Mouse (Mus musculus) layer of hippocampus, adult 18-20 months (tissue): ENCODE data around the gene St3gal2. TPM values are rescaled to one million over a fixed set of nuclear protein-coding genes. Genes with fewer than 3 reads are reported as not detected.
A peak's percentile ranks its signal among the peaks of the same experiment; 100 is the strongest.
"Not testable (repeated sequence)": the region's sequence is repeated elsewhere in the genome, so short reads cannot be mapped to it uniquely, and the experiment has no call there.

Experiments used
- DNase-seq, 2 experiments: peaks; one replicate each; pipeline ENCODE4 v3.0.0; 2022; ENCODE audit warnings: low spot score in 2 of 2
- long read RNA-seq: library from polyadenylated mRNA; stranded (forward); transcript quantifications from one replicate; pipeline ENCODE4 v2.0.0, GENCODE M21; 2021
- total RNA-seq, 2 experiments: library from RNA; stranded (reverse); gene quantifications; 2 replicates each; pipeline ENCODE4 v1.2.3; 2021

Gene St3gal2
- 100 to 1,000 TPM; 101 to 103 TPM for total RNA-seq
- long read RNA-seq, full-length matches to known transcripts: 97 of 140 reads
- long read RNA-seq, partial matches to known transcripts: 28 of 140 reads
- long read RNA-seq, other reads (novel, unspliced or antisense): 15 of 140 reads

DNA sequence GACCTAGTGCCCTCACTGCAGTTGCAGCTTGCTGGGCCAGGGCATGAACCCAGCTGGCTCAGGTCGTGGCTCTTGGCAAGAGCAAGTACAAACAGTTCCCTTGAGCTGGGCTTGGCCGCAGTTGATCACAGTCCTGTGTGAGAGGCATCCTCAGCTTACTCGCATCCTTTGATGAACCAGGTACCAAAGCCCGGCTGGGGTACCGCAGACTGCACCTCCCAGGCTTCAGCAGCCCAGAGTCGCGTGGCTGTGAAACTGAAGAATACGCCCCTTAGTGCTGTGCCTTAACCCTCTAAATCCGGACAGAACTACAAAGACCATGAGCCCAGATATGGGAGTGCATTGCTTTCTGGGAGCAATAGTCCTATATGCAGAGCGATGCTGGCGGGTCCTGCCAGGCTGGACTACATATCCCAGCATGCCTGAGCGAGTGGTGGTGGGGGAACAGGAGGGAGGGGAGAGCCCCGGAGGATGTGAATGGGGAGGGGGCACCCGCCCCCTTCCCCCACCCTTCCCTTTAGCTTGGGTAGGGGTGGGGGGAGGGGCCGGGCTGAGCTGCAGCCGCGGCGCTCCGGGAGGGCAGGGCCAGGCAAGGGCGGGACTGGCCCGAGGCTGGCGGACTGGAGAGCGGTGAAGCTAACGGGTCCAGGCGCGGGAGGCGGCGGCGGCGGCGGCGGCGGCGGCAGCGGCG is at the start of gene St3gal2:
TSS of gene St3gal2 (plus strand) at position 582 of the 691 bp plus-strand sequence.
- peak; percentile 91 to 96 for DNase-seq

GRCm38 (mm10) chr8:110870501-110870900 is 49.2 kb upstream of the St3gal2 start:
- DNase-seq: no peak

DNA sequence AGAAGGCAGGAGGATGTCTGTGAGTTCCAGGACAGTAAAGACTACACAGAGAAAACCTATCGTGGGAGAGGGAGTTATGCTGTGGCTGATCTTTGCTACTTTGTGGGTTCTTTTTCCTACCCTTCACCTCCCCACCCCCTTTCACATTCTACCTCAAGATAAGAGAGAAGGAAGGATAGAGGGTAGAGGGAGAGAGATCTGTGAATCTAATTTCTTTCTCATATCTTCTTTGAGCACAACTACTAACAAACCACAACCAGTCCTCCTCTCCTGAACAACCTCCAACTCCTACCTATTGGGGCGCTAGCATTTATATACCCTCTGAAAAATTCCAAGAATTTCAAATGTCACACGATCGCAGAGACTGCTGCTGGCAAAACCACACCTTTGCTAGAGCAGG is 41.9 kb upstream of the St3gal2 start:
- no peak for DNase-seq

DNA sequence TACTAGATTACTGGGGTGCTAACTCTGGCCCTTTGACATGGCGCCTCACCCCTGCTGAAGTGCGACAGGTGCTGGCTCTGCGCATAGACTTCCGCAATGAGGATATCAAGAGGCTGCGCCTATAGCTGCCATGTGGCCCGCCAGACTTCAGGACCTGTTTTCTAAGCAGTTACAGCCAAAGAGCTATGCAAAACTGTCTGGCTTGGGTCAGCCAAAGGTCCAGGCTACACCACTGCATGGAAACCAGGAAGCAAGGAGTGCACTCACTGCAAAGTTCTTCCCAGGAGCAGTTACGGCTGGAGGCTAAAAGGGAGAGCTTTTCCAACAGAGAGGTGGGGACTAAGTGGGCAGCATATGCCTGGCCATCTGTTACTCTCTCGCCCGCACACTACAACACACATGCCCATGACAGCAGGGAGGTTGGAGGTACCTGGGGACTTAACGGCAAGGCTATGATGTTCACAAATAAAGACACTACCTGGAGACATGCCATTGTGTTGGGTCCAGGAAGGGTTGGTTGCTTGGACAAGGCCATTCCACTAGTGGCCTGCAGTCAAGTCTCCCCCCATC is 37.9 kb upstream of the St3gal2 start:
- DNase-seq: peak in 1 of 2 experiments; percentile 63

DNA sequence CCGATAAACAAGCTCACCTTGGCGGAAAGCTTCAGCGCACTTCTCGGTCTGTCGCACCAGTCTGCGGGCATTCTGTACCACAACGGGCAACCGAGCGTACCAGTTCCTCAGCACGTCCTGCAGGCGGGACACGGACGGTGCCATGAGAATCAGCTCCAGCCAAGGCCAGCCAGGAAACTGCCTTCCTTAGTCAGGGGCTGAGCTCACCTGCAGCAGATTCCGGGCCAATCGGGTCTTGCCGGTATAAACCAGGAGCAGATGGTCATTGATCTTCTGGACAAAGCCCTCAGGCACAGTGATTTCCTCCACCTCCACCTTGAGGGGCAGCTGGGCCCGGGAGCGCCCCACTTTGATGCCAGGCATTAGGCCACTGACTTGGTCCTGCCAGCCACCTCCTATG is 35.9 kb upstream of the St3gal2 start:
- no peak for DNase-seq

DNA sequence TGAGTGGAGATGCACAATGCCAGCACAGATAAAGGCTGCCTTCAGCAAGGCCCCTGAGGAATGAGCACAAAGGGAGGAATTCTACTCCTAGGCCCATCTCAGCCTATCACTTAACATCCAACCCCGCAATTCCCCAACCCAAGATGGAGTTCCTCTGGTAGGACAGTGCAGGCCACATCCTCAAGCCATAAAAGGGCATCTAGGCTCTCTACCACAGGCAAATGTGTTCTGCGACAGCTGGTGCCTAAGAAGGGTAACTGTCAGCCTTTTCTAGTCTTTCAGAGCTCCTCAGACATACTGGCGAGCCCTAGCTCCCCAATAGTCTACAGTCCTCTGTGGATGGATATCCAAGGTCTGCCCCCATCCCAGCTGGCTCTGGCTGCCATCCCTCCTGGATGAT is 33.1 kb upstream of the St3gal2 start:
- DNase-seq: peak in 1 of 2 experiments; percentile 43

DNA sequence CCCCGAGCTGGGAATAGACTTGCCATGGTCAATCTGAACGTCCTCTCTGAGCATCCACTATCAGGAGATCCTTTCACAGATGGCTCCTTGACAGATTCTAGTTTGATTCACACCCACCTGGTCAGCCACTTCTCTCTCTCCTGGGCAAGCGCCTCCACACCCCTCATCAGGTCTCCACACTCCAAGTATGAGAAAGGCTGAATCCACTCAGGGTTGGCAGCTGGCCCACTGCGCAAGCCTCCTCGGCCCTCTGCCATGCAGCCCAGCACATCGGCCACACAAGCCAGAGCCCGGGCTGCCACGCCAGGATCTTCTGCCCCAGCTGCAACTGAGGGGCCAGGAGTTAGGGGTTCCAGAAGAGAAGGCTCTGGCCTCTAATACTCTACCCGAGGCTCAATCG is 32.2 kb upstream of the St3gal2 start:
- no peak for DNase-seq

- DNase-seq: peak; percentile 50 to 82
Observed at GRCm38 (mm10) chr8:110888441-110888840, 31.3 kb upstream of the St3gal2 start.

DNA sequence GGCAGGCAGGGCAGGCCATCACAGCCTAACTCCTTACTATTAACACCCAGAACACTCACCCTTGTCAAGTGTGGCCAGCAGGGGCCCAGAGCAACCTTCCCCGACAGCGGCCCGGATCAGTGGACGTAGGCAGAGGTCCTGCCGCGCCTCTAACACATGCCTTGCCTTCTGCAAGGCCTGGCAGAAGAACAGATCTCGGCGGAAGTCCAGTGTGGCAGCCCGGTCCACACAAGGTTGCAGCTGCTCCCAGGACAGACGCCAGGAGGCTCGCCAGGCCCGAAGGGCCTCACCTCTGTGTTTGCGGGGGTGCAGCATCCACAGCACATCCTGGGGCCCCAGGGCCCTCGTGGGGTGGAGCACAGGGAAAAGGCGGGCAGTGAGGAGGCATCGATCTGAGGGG is 30.9 kb upstream of the St3gal2 start:
- DNase-seq: no peak

GRCm38 (mm10) chr8:110889904-110890470 is 29.7 kb upstream of the St3gal2 start:
- no peak for DNase-seq

DNA sequence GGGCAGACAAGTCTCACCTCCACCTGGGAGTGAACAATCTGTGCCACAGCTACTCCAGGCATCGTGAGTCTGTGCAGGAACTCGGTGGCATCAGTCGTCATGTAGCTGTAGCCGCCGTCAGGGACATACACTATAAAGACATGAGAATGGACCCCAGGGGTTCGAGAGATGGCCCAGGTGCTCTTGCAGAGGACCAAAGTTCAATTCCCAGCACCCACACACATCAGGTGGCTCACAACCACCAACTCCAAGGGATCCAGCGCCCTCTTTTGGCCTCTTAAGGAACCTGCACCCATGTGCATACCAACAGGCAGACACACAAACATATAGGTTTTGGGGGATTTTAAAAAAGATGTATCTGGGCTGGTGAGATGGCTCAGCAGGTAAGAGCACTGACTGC is 27.7 kb upstream of the St3gal2 start:
- DNase-seq: no peak

DNA sequence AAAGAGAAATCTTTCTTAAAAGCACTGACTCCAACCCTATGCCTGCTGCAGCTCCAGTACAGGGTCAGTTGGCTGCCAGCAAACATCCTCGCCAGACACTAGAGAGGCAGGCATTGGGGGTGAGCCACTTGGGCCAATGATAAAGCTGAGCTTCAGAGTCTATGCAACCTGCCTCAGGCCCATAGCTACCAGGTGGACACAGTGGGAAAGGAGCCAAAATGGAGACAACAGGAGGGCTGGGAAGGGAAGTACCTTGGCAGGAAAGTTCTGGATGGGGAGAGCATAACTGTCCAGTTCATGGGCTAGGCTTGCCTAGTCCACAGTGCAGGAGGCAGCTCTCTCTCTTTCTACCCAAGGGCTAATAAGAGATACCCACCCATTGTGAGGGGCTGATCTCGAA is 26.8 kb upstream of the St3gal2 start:
- no peak for DNase-seq

DNA sequence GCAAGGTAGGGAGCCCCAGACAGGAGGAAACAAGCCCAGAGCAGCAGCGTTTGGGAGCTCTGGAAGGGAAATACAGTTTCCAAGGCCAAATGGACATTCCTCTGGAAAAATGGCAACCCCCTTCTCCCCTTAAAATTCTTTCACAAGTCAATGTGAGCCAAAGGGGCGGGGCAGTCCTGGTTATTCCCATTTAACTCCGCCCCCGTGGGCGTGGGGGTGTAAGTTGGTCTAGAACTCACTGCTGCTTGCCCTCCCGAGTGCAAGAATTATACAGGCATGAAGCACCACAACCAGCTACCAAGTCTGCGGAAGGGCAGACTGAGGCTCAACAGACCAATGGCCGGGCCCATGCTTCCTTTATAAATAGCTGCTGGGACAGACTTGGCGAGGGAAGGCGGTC is 24.9 kb upstream of the St3gal2 start:
- no peak for DNase-seq

DNA sequence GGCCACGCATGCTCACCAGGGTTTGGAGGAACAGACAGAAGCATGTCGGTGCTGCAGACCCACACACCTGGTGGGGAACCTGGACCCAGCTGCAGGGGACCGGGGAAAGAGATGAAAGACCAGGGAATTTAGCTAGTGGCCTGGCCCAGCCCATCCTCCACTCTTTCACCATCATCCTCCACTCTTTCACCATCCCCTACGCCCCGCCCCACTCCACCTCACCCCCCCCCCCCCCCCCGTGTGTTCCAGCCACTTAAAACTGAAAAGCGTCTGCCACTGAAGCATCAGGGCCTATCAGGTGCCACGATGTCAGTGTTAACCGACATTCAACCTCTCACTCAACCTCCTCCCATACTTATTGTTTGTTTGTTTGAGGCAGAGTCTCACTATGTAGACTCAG is 24.5 kb upstream of the St3gal2 start:
- DNase-seq: no peak

GRCm38 (mm10) chr8:110895812-110896211 is 23.9 kb upstream of the St3gal2 start:
- no peak for DNase-seq

- no peak for DNase-seq
Observed at GRCm38 (mm10) chr8:110897495-110897894, 22.2 kb upstream of the St3gal2 start.

DNA sequence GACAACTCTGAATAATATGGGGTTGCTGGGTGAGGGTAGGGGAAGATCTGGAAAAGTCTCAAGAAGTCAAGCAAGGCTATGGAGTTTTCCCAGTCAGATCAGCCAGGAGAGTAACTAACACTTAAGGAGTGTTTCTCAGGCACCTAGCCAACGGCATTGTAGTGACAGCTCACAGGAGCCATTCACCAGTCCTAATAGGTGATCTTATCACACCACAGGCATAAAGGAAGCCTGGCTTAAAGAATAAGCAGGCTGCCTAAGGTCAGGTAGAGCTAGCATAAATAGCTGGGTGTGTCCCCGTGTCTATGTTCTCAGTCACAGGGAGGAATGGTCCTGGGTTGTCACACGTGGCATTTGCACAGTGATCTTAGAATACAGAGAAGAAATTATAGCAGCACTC is 18.7 kb upstream of the St3gal2 start:
- no peak for DNase-seq

GRCm38 (mm10) chr8:110901839-110902578 is 17.7 kb upstream of the St3gal2 start, which contains the start of gene Fuk:
Fuk (minus strand) TSS chr8:110902488.
- DNase-seq: peak; percentile 77 to 86

- no peak for DNase-seq
Observed at GRCm38 (mm10) chr8:110902579-110902965, 17.1 kb upstream of the St3gal2 start.

- DNase-seq: peak in 1 of 2 experiments; percentile 54
Observed at GRCm38 (mm10) chr8:110905404-110905803, 14.3 kb upstream of the St3gal2 start.

- no peak for DNase-seq
Observed at GRCm38 (mm10) chr8:110906682-110907081, 13.0 kb upstream of the St3gal2 start.

- DNase-seq: not testable (repeated sequence)
Observed at GRCm38 (mm10) chr8:110909850-110910249, 9.9 kb upstream of the St3gal2 start.
